Mouse (Mus musculus) hindbrain, postnatal 0 days (tissue): ENCODE measurements at regions not wholly inside any gene's neighbourhood (a gene's known extent, or its start where the extent isn't known, plus 50 kb on each side); places are given as distances from the start of the nearest gene placed in this dataset.
A peak's percentile ranks its signal among the peaks of the same experiment; 100 is the strongest.
"Not testable (repeated sequence)": the region's sequence is repeated elsewhere in the genome, so short reads cannot be mapped to it uniquely, and the experiment has no call there.

Experiments used
- ATAC-seq: fragments of 200-750 bp; cut with Nextera tagmentation; 2 replicates; pipeline ENCODE4 v1.8.0; 2017; ENCODE audit warnings: mild to moderate bottlenecking, moderate TSS enrichment, moderate library complexity
- DNase-seq: peaks from one replicate; pipeline ENCODE4 v3.0.0-alpha.2; 2015; ENCODE audit warnings: low spot score
- H3K27ac ChIP-seq: fragments of 300-500 bp; sonication (generic); 2 replicates; pipeline ENCODE4 v1.5.1; 2014; ENCODE audit warnings: mild to moderate bottlenecking
- H3K27me3 ChIP-seq: fragments of 300-500 bp; sonication (generic); 2 replicates; pipeline ENCODE4 v1.6.1; 2014; ENCODE audit warnings: low read length, mixed read lengths; ENCODE audit not compliant: insufficient read depth
- H3K36me3 ChIP-seq: fragments of 300-500 bp; sonication (generic); 2 replicates; pipeline ENCODE4 v1.6.1; 2014; ENCODE audit warnings: low read length, mixed read lengths; ENCODE audit not compliant: insufficient read depth
- H3K4me1 ChIP-seq: fragments of 300-500 bp; sonication (generic); 2 replicates; pipeline ENCODE4 v1.6.1; 2014; ENCODE audit warnings: antibody characterized with exemption, low read length, mixed read lengths; ENCODE audit not compliant: insufficient read depth
- H3K4me2 ChIP-seq: fragments of 300-500 bp; sonication (generic); 2 replicates; pipeline ENCODE4 v1.6.1; 2014; ENCODE audit warnings: low read depth, mild to moderate bottlenecking, low read length, moderate library complexity, mixed read lengths
- H3K4me3 ChIP-seq: fragments of 300-500 bp; sonication (generic); 2 replicates; pipeline ENCODE4 v1.5.1; 2014; ENCODE audit warnings: low read length
- H3K9ac ChIP-seq: fragments of 300-500 bp; sonication (generic); replicated peaks from 2 replicates; pipeline ENCODE4 v1.6.1; 2014; ENCODE audit warnings: mild to moderate bottlenecking, low read length, moderate library complexity, mixed read lengths
- H3K9me3 ChIP-seq: fragments of 300-500 bp; sonication (generic); 2 replicates; pipeline ENCODE4 v1.6.1; 2016; ENCODE audit warnings: low read length, mixed read lengths
- CTCF ChIP-seq: IDR thresholded peaks from 2 replicates; pipeline ENCODE4 v1.5.1; 2016; ENCODE audit warnings: antibody characterized with exemption, control low read depth, low read depth
- WGBS: fragments of 180-500 bp; shearing (Covaris S2); extraction: QIAGEN DNeasy Blood & Tissue Kit; methylation state at CpG from one replicate; pipeline ENCODE4 v1.1.7; 2014; 5-methylcytosine and 5-hydroxymethylcytosine counted together

DNA sequence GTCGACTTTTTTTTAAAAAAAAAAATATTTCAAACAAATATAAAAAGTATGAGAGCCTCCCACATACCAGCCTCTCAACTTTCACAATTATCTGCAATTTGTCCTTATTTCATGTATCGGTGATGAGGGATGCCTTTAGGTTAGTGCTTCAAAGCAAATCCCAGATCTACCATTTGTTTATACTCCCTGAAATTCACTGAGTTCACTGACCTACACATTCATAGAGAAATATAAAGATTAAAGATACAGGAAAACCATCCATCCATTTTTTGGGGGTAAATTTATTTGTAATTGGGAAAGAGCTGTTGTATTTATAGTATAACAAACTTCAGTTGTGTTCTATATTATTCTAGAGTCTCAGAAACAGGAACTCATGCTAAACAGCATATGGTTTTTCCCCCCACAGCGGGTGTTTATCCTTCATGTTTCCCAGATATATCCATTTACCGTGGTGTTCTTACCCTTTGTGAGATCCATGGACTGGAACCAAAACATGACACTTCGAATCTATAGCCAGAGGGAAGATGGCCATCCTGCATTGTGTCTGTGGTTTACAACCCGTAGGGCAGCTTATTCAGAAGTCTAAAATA, 120.1 kb upstream of the Cpsf6 start:
- no peak for DNase-seq
- TF ChIP-seq CTCF = no peak
- Histone ChIP-seq H3K27me3 (no peaks in the 10 kb centered on the region), H3K9ac (no peak overlapping the region), H3K9me3 (no peaks in the 10 kb centered on the region), H3K4me2 (no peak overlapping the region), H3K27ac (no peak overlapping the region), H3K4me1 (no peaks in the 10 kb centered on the region), H3K36me3 (no peaks in the 10 kb centered on the region), H3K4me3 (no peak overlapping the region)
- WGBS = 69% methylated on average over 6 of the region's 6 CpGs
- no peak for ATAC-seq

DNA sequence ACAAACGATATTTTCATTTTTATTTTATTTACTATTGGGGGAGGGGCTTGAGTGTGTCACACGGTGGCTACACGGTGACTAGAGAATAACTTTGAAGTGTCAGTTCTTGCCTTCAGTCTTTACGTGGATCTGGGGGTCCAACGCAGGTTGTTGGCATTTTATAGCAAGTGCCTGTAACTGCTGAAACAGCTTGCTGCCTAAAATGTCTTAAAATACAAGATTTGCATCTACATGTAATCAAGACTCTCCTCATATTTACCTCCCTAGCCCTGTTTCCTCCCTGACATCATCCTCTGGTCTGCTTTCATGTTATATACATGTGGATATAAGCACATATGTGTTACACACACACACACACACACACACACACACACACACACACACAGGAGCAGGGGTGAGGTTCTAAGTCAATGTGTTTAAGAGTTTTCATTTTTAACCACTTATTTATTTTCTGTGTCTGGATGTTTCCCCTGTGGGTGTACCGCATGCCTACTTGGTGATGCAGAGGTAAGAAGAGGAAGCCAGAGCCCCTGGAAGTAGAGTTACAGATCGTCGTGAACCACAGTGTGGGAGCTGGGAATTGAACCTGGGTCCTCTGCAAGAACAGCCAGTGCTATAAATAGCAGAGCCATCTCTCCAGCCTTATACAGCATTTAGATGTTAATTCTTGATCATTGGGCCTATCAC, 119.5 kb upstream of the Cpsf6 start:
- no peak overlapping the region for H3K4me2 ChIP-seq
- H3K36me3 ChIP-seq = no peaks in the 10 kb centered on the region
- ATAC-seq (no peak), DNase-seq (no peak)
- WGBS = 90% methylated on average over 8 of the region's 8 CpGs
- H3K9me3 ChIP-seq = no peaks in the 10 kb centered on the region
- no peaks in the 10 kb centered on the region for H3K4me1 ChIP-seq
- no peak overlapping the region for H3K27ac ChIP-seq
- no peak for TF ChIP-seq CTCF
- no peak overlapping the region for H3K4me3 ChIP-seq
- no peak overlapping the region for H3K9ac ChIP-seq
- no peaks in the 10 kb centered on the region for H3K27me3 ChIP-seq

DNA sequence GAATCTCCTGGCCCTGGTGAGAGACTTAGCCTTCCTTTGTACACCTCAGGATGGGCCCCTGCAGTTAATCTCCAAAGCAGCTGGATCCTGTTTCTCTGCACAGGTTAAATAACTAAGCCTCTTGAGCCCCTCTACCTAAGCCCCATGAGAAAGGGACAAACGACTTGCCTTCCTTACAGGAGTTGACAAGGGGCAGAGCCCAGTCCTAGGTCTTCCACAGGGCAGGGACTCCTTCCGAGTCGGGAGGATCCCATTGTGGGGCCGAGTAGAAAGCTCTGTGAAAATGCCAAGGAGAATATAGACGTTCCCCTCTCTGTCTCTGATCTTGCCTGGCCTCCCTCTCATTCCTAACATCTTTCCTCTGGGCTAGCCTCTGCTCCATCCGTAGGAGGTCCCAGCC, 118.7 kb upstream of the Cpsf6 start:
- H3K4me3 ChIP-seq = no peak overlapping the region
- H3K36me3 ChIP-seq = no peaks in the 10 kb centered on the region
- 70% methylated on average over 6 of the region's 6 CpGs for WGBS
- no peaks in the 10 kb centered on the region for H3K9me3 ChIP-seq
- no peak overlapping the region for H3K9ac ChIP-seq
- H3K27me3 ChIP-seq = no peaks in the 10 kb centered on the region
- no peak overlapping the region for H3K4me2 ChIP-seq
- no peak for TF ChIP-seq CTCF
- no peaks in the 10 kb centered on the region for H3K4me1 ChIP-seq
- ATAC-seq (no peak), DNase-seq (no peak)
- no peak overlapping the region for H3K27ac ChIP-seq

DNA sequence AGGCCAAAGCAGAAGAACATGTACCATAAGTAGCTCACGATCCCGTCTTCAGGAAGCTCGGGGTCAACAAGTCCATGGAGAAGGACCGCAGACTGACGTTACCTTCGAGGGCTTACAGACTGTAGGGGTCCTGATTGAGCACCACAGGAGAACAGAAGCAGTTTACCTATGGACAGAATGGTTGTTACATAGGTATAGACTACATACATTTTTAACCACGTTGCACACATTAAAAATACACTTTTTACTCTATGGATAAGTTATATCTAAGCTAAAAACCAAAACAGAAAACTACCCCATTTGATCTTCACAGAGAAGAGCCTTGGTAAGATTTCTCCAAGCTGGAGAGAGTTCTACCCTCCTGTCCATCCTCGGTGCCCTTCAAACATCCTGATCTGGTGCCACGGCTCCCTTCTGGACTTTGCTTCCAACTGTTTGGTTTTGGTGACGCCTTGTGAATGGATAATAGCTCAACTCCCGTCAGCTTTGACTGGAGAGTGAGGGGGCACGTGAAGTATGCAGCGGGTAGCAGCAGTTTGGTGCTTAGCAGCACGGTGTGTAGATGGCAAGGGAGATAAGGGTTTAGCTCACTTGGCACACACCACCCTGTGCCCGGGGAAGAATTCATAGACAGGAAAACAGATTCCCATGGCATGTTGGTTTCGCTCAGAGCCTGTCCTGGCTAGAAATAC, 117.9 kb upstream of the Cpsf6 start:
- ATAC-seq = no peak
- Histone ChIP-seq H3K4me1 (no peaks in the 10 kb centered on the region), H3K9ac (no peak overlapping the region), H3K4me3 (no peak overlapping the region), H3K4me2 (no peak overlapping the region), H3K36me3 (no peaks in the 10 kb centered on the region), H3K9me3 (no peaks in the 10 kb centered on the region), H3K27me3 (no peaks in the 10 kb centered on the region), H3K27ac (no peak overlapping the region)
- DNase-seq = no peak
- 76% methylated on average over 16 of the region's 16 CpGs for WGBS
- no peak for TF ChIP-seq CTCF

DNA sequence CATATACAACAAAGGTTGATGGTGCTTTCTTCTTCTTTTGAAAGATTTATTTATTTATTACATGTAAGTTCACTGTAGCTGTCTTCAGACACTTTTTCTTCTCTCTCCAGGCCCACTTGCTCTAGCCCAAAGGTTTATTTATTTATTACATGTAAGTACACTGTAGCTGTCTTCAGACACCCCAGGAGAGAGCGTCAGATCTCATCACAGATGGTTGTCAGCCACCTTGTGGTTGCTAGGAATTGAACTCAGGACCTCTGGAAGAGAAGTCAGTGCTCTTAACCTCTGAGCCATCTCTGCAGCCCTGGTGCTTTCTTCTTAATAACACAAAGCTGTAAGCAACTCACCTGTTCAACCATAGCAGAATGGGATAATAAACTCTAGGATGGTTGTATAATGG, 117.3 kb upstream of the Cpsf6 start:
- H3K27ac ChIP-seq, H3K36me3 ChIP-seq, H3K4me3 ChIP-seq, H3K4me1 ChIP-seq, ATAC-seq, H3K9me3 ChIP-seq, H3K4me2 ChIP-seq, H3K9ac ChIP-seq, DNase-seq, H3K27me3 ChIP-seq: not testable (repeated sequence)
- 100% methylated on average over 1 of the region's 1 CpGs for WGBS

DNA sequence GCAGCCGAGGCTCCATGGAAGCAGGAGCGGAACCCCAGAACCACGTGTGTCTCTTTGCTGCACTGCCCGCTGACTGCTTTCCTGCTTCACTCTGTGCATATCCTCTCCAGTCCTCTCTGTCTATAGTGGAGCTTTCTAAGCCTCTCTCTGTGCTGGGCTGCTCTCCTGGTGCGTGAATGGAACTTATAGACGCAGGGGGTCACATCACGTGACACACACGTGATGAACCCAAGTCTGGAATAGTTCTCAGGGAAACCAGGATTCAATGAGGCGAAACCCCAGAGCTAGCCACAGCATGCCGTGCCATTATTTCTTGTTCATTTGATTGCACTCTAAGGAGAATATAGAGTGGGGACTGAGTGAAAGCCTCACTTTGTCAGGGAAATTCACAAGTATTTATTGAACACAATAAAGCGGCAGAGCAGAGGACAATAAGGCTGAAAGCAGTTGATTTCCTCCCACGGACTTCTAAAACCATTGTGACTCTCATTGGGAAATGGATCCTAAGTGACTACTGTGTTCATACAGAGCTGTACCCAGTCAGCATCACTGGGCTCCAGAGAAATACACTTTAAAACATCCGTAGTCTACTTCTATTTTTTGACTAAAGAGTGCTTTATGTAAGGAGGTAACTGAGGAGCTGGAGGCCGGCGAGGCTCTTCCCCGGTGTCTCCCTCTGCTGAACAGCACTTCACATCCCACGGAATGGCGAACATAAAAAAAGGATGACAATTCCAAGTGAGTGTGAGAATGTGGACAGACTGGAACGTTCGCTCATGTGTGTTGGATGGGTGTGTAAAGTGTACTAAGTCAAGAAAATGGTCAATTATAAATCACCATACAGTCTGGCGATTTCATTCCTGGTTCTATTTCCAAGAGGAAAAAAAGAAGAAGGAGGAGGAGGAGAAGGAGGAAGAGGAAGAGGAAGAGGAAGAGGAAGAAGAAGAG, 116.5 kb upstream of the Cpsf6 start:
- no peaks in the 10 kb centered on the region for H3K9me3 ChIP-seq
- H3K27me3 ChIP-seq = no peaks in the 10 kb centered on the region
- WGBS = 61% methylated on average over 21 of the region's 21 CpGs
- no peak for DNase-seq
- no peak for TF ChIP-seq CTCF
- ATAC-seq = peak; percentile 18; the same call in 1 of the 2 replicates
- H3K4me2 ChIP-seq = no peak overlapping the region
- no peak overlapping the region for H3K4me3 ChIP-seq
- no peaks in the 10 kb centered on the region for H3K36me3 ChIP-seq
- H3K4me1 ChIP-seq = no peaks in the 10 kb centered on the region
- H3K27ac ChIP-seq = no peak overlapping the region
- H3K9ac ChIP-seq = no peak overlapping the region
